Comparison of ENCODE assay signal across 9 mouse cellular contexts in genomic region chr2:172833196-172833595, GRCm38 (mm10).
DNase-seq lines count a peak whose midpoint lies in the region; ATAC-seq lines count a peak whose summit lies in the region.
"Had no signal": no experiment of that assay in that cellular context is flagged by ENCODE, and none has a peak within 500 bp of the region (broad histone marks: within the 10 kb centered on the region; RNA-seq: fewer than 3 reads in every experiment).

No protein-coding gene starts in this region.

- H3K9me3 ChIP-seq in forebrain, embryonic 14.5 days (replicated peaks; ENCODE audit: control insufficient read depth, low read length): no peaks in the 10 kb centered on the region
- H3K9me3 ChIP-seq in forebrain, embryonic 15.5 days: no peaks in the 10 kb centered on the region
- no peaks in the 10 kb centered on the region for H3K9me3 ChIP-seq in midbrain, embryonic 10.5 days (replicated peaks)
- no peaks in the 10 kb centered on the region for H3K9me3 ChIP-seq in midbrain, embryonic 13.5 days
- H3K9me3 ChIP-seq: heart, embryonic 15.5 days had no signal

- H3K4me2 ChIP-seq in forebrain, embryonic 14.5 days (ENCODE audit: low read length): no peak overlapping the region
- no peak overlapping the region for H3K4me2 ChIP-seq in forebrain, embryonic 15.5 days (replicated peaks)
- H3K4me2 ChIP-seq in midbrain, embryonic 13.5 days (replicated peaks): no peak overlapping the region
- H3K4me2 ChIP-seq: heart, embryonic 15.5 days had no signal

- H3K27ac ChIP-seq in forebrain, embryonic 14.5 days (ENCODE audit: low read depth, low read length): no peak overlapping the region
- no peak overlapping the region for H3K27ac ChIP-seq in forebrain, embryonic 15.5 days (replicated peaks)
- peak overlapping the region; percentile 42; the same call in 1 of the 2 replicates for H3K27ac ChIP-seq in midbrain, embryonic 10.5 days (replicated peaks)
- H3K27ac ChIP-seq in midbrain, embryonic 13.5 days: no peak overlapping the region
- H3K27ac ChIP-seq: heart, embryonic 15.5 days had no signal

- H3K9ac ChIP-seq in forebrain, embryonic 14.5 days (ENCODE audit: low read length): no peak overlapping the region
- no peak overlapping the region for H3K9ac ChIP-seq in forebrain, embryonic 15.5 days (replicated peaks)
- H3K9ac ChIP-seq in midbrain, embryonic 13.5 days (replicated peaks): no peak overlapping the region
- H3K9ac ChIP-seq: heart, embryonic 15.5 days had no signal

- H3K27me3 ChIP-seq in forebrain, embryonic 14.5 days (replicated peaks; ENCODE audit: control insufficient read depth, insufficient read depth, low read length): no peaks in the 10 kb centered on the region
- H3K27me3 ChIP-seq in forebrain, embryonic 15.5 days: no peaks in the 10 kb centered on the region
- peaks cover 14% of the 10 kb centered on the region; the same call in 1 of the 2 replicates for H3K27me3 ChIP-seq in midbrain, embryonic 10.5 days (ENCODE audit: low read depth, poor library complexity, severe bottlenecking)
- no peaks in the 10 kb centered on the region for H3K27me3 ChIP-seq in midbrain, embryonic 13.5 days

- 51% methylated on average over 2 of the region's 2 CpGs for WGBS in forebrain, embryonic 14.5 days
- whole genome bisulfite sequencing in forebrain, embryonic 15.5 days: 33% methylated on average over 2 of the region's 2 CpGs
- 54% methylated on average over 2 of the region's 2 CpGs for WGBS in midbrain, embryonic 10.5 days
- 43% methylated on average over 2 of the region's 2 CpGs for WGBS in midbrain, embryonic 13.5 days

- no peaks in the 10 kb centered on the region for H3K36me3 ChIP-seq in forebrain, embryonic 14.5 days (ENCODE audit: control insufficient read depth, insufficient read depth, low read length)
- H3K36me3 ChIP-seq in forebrain, embryonic 15.5 days: no peaks in the 10 kb centered on the region
- no peaks in the 10 kb centered on the region for H3K36me3 ChIP-seq in midbrain, embryonic 10.5 days
- no peaks in the 10 kb centered on the region for H3K36me3 ChIP-seq in midbrain, embryonic 13.5 days
- H3K36me3 ChIP-seq: heart, embryonic 15.5 days had no signal

- no peak; the same call in 1 of the 2 replicates for ATAC-seq in forebrain, embryonic 14.5 days
- ATAC-seq in forebrain, embryonic 15.5 days (replicated peaks): no peak
- no peak for ATAC-seq in midbrain, embryonic 13.5 days

- DNase-seq in forebrain, embryonic 14.5 days (ENCODE audit: low spot score): peak; percentile 54
- peak; percentile 35 for DNase-seq in midbrain, embryonic 10.5 days (ENCODE audit: low spot score)
- DNase-seq in embryo, embryonic 10 days (ENCODE audit: low spot score): peak; percentile 50
- peak; percentile 84 for DNase-seq in kidney, adult 9 months
- DNase-seq in right cerebral cortex, postnatal 4 days: peak; percentile 68
- no peak for DNase-seq in spleen, adult 12 weeks (ENCODE audit: low spot score)

- H3K4me1 ChIP-seq in forebrain, embryonic 14.5 days (ENCODE audit: control insufficient read depth, insufficient read depth, low read length): no peaks in the 10 kb centered on the region; the same call in 1 of the 2 replicates
- 0 out of 2 replicates have a peak, but pooled peaks cover 4% of the 10 kb centered on the region for H3K4me1 ChIP-seq in forebrain, embryonic 15.5 days
- H3K4me1 ChIP-seq in midbrain, embryonic 10.5 days: peaks cover 27% of the 10 kb centered on the region
- H3K4me1 ChIP-seq in midbrain, embryonic 13.5 days (replicated peaks): no peaks in the 10 kb centered on the region

- no peak overlapping the region for H3K4me3 ChIP-seq in forebrain, embryonic 14.5 days (ENCODE audit: low read depth, low read length)
- no peak overlapping the region for H3K4me3 ChIP-seq in forebrain, embryonic 15.5 days
- H3K4me3 ChIP-seq in midbrain, embryonic 10.5 days: no peak overlapping the region
- H3K4me3 ChIP-seq in midbrain, embryonic 13.5 days (replicated peaks): no peak overlapping the region
- H3K4me3 ChIP-seq: heart, embryonic 15.5 days had no signal
